Mouse (Mus musculus): Measurements from ENCODE around the gene Olfr1393.

DNA sequence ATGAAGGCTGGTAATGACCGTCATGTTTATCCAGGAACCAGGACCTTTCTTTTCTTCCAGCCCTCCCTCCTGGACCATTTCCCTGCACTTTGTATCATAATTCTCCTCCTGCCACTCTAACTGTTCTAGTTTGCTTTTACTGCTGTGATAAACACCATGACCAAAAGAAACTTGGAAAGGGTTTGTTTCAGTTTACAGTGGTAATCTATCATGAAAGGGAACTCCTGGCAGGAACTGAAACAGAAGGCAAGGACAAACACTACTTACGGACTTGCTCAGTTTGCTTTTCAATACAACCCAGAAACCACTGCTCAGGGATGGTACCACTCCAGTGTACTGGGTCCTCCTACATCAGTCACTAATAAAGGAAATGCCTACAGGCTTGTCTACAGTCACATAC lies 40.6 kb upstream of the Olfr1393 start:
- TF ChIP-seq POLR2A (IDR thresholded peaks at IDR 0.05; ENCODE audit: borderline replicate concordance, control insufficient read depth, low read depth, low read length) (no peak), CTCF (IDR thresholded peaks at IDR 0.05; ENCODE audit: control insufficient read depth, insufficient read depth, low read length) (no peak)

All from bone marrow, adult 2 months (tissue).